7 mouse cellular contexts compared by ENCODE assay signal in the genomic region with DNA sequence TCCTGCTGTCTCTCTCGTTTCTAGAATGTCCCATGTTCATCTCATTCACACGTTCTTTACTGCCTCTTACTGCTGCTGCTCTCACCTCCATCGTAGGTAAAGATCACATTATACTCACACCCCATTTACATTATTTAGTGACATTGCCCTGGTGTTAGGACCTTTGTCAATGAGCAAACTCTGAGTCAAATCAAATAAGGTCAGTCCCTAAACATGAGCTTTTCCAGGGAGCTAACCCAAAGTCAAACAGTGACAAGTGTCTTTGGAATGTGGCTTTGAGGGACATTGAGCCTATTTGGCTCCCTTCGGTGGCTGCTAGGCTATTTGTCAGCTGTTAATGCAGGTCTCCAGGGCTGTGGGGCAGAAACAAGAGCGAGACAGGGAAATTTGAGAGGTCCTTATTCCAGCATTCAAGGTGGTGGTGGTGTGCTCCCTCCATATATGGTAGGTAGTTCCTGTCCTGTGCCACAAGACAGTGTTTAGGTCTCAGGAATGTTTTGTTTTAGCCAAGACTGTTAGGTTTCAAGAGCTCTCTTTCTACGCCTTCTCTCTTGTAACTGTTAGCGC. TPM values are rescaled to one million over a fixed set of nuclear protein-coding genes. Genes with fewer than 3 reads are reported as not detected.
A peak's percentile ranks its signal among the peaks of the same experiment; 100 is the strongest.
DNase-seq lines count a peak whose midpoint lies in the region; ATAC-seq and TF ChIP-seq lines count a peak whose summit lies in the region.
"Not testable (repeated sequence)": the region's sequence is repeated elsewhere in the genome, so short reads cannot be mapped to it uniquely, and the experiment has no call there.

No protein-coding gene starts in this region.

- peak overlapping the region; percentile 68 for H3K27ac ChIP-seq in brown adipose tissue, adult 24 weeks (replicated peaks; ENCODE audit: low read depth, low read length)
- not testable (repeated sequence) for H3K27ac ChIP-seq in liver, embryonic 16.5 days (ENCODE audit: low read length); lung, embryonic 14.5 days (ENCODE audit: low read depth); stomach, embryonic 15.5 days

- ATAC-seq in liver, embryonic 16.5 days (ENCODE audit: low read depth) = peak; percentile 27; the same call in 1 of the 2 replicates
- ATAC-seq in lung, embryonic 14.5 days (ENCODE audit: insufficient read depth) = peak; percentile 74; the same call in 1 of the 2 replicates
- ATAC-seq in stomach, embryonic 15.5 days (ENCODE audit: insufficient read depth, low FRiP score, low read depth) = peak; percentile 31; the same call in 1 of the 2 replicates

- not testable (repeated sequence) for H3K9ac ChIP-seq in liver, embryonic 16.5 days (ENCODE audit: low read depth, low read length); lung, embryonic 14.5 days; stomach, embryonic 15.5 days

- H3K4me1 ChIP-seq in brown adipose tissue, adult 24 weeks (ENCODE audit: control insufficient read depth, insufficient read depth, insufficient read length, low read length); liver, embryonic 16.5 days (ENCODE audit: control insufficient read depth, low read depth, low read length); lung, embryonic 14.5 days (ENCODE audit: insufficient read depth); stomach, embryonic 15.5 days: not testable (repeated sequence)

- not testable (repeated sequence) for H3K4me2 ChIP-seq in liver, embryonic 16.5 days (ENCODE audit: low read depth, low read length); lung, embryonic 14.5 days; stomach, embryonic 15.5 days

- 47% methylated on average over 7 of the region's 7 CpGs for WGBS in liver, embryonic 16.5 days (ENCODE audit: insufficient replicate concordance)
- 40% methylated on average over 7 of the region's 7 CpGs for WGBS in lung, embryonic 14.5 days
- 51% methylated on average over 7 of the region's 7 CpGs for WGBS in stomach, embryonic 15.5 days

- not testable (repeated sequence) for H3K36me3 ChIP-seq in liver, embryonic 16.5 days (ENCODE audit: control insufficient read depth, insufficient read depth); lung, embryonic 14.5 days (ENCODE audit: insufficient read depth); stomach, embryonic 15.5 days

- not testable (repeated sequence) for TF ChIP-seq CTCF in lung, embryonic 14.5 days (IDR thresholded peaks at IDR 0.05; ENCODE audit: low read depth)

- peak; percentile 18 for DNase-seq in 3T3-L1 (ENCODE audit: low read depth, low spot score)
- peak; percentile 27 for DNase-seq in kidney, adult 11 months
- not testable (repeated sequence) for DNase-seq in lung, embryonic 14.5 days
- DNase-seq in lung, postnatal 10 days = peak; percentile 8

- H3K27me3 ChIP-seq in liver, embryonic 16.5 days (ENCODE audit: control insufficient read depth, insufficient read depth, low read depth, low read length); lung, embryonic 14.5 days (ENCODE audit: insufficient read depth, low read length); stomach, embryonic 15.5 days (replicated peaks): not testable (repeated sequence)

- H3K9me3 ChIP-seq in liver, embryonic 16.5 days (replicated peaks; ENCODE audit: control insufficient read depth, low read length); lung, embryonic 14.5 days (ENCODE audit: low read depth, low read length); stomach, embryonic 15.5 days: not testable (repeated sequence)

- not testable (repeated sequence) for H3K4me3 ChIP-seq in brown adipose tissue, adult 24 weeks (ENCODE audit: insufficient read depth, low read depth, low read length); liver, embryonic 16.5 days (ENCODE audit: low read depth, low read length); lung, embryonic 14.5 days (ENCODE audit: low read depth, low read length); stomach, embryonic 15.5 days (replicated peaks)

RNA-seq across cellular contexts. Expression of gene Rsph3b, which starts 50.4 kb away (rescaled TPM):
- 68.1 and 82.4 TPM in 2 replicates for polyA plus RNA-seq in brown adipose tissue, adult 24 weeks (2012; ENCODE audit: insufficient read depth, insufficient read length, missing spikeins)
- 11.1 and 12.0 TPM in 2 replicates for polyA plus RNA-seq in liver, embryonic 16.5 days (2015; fragmentation: Nextera tagmentation; extraction: Ambion mirVana)
- polyA plus RNA-seq in lung, embryonic 14.5 days (2014; fragmentation: Nextera tagmentation; extraction: Ambion mirVana) = 35.6 and 37.1 TPM in 2 replicates
- 51.0 and 54.0 TPM in 2 replicates for polyA plus RNA-seq in stomach, embryonic 15.5 days (2015; fragmentation: Nextera tagmentation; extraction: Ambion mirVana)
